Mouse (Mus musculus): ENCODE measurements around the gene Ndufaf7.

Ndufaf7 gene

DNA sequence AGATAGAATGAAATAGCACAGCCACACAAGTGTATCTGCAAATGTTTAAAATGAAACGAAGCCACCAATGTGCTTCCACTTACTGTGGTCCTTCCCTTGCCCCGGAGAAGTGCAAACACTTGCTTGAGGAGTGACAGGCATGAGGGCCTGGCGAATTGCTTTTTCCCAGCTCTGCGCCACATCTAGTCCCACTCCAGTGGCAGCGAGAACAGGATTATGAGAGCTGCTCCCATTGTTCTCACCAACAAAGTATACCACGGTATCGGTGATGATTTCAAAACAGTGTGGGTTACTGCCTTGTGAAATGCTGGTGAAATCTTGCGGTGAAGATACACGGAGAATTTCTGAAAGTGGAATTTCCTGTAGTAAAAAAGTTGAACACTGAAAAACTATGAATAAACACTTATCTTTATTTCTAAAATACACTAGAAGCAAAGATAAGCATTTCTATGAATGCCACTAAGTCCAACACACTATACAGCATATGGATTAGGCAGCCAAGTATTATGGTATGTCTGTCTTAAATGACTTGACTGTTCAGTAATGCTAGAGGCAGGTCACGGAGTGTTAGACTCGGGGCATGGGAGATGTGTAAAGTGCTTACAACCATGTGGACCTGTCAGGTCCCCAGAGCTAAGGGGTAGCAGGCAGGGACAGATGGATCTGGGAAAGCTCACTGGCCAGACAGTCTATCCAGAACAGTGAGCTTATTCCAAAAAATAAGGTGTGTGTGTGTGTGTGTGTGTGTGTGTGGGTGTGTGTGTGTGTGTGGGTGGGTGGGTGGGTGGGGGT lies 29.4 kb downstream of the Ndufaf7 start:
- DNase-seq, result no peak

DNA sequence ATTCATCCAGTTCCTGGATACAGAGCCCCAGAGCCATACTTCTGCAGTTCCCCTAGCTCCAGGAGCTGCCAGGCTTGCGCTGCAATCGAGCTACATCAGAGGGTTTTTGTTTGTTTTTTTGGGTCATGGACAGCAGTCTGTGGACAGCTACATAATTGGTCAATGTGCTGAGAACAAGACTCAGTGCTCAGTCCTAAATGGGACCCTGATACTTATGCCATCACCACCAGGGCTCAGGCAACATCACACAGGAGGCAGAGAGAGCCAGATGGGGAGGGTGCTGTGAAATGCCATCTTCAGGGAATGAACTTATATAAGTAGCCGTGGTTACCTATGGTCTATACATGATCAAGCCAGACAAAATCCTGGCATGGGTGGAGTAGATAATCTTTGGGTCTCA lies 31.6 kb downstream of the Ndufaf7 start:
- no peak for DNase-seq

DNA sequence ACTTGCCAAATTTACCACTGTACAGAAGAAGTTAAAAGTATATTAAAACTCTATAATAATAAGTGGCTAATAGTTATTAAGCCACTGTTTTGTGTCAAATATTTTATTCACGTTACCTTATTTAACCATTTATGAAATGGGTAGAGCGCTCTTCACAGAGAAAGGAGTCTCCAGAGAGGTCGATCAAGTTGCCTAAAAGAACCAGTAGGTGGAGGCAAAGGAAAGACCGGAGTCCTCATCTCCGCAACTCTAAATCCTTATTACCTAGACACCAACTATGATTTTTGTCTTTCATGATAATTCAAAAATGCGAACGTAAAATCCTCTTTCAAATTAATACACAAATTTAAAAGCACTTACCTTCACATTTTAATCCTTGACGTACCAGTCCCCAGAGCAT lies 46.2 kb downstream of the Ndufaf7 start:
- DNase-seq, result no peak

- no peak for DNase-seq
Observed at GRCm38 (mm10) chr17:78983736-78984135, 46.8 kb downstream of the Ndufaf7 start.

DNA sequence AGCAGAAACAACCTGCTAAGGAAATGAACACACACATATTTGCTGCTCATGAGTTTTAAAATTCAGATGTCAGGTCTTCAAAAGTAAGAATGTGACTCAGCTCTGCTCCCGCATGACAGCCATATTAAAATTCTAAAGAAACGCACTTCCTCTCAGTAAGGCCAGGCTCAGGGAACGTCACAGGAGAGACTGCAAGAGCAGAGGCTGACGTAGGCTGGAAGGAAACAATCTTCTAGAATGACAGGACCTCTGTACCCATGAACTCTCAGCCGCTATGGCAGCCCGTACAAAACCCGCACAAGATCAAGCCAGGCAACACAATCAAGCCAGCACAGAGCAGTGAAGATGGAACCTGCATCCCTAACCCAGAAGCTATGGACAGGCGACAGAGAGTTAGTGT lies 52.1 kb downstream of the Ndufaf7 start:
- no peak for DNase-seq

DNA sequence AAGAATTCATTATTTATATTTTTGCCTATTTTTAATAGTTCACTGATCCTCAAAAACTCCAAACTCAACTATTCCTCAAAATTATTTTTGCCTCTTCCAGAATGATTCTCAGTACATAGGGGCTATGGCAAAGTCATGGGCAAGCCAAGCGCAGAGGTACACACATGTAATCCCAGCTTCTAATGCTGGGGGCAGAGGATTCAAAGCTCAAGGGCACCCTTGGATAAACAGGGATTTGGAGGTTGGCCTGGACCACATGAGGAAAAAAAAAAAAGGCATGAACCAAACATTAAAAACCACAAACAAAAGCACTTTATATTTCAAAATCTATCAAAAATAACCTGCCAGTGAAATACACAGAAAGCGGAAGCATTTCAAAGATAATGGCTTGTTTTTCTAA lies 54.6 kb downstream of the Ndufaf7 start:
- no peak for DNase-seq

DNA sequence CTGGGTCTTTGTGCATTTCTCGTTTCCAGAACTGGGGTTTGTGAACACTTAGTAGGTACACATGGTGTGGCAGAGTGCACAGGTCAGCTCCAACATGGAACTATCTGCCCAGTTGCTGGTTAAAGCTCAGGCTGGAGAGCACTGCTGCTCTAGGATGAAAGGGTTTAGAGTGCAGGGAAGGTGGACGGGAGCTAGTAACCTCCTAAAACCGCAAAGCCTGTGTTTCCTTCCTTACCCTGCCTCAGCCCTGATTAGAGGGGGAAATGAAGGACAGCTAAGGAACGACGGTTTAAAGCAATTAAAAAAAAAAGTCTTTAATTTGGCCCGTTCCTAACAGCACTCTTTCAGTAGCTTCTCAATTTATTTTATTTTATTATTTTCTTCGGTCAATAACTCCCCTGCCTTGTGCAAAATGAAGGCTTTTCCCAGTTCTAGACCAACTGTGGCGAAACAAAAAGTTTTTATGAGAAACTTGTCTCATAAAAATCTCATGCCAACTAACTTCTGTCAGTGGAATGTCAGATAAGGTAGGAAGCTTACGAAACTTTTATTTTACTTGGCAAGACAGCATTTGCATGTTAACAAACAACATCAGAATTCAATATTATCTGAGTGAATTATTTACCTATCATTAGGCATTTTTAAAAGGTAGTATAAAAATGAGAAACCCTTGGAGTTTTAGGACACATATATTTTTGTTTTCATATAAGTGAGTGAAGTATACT lies 55.5 kb downstream of the Ndufaf7 start:
- DNase-seq, result no peak

- DNase-seq, result no peak
Observed at GRCm38 (mm10) chr17:78993670-78994069, 56.7 kb downstream of the Ndufaf7 start.

DNA sequence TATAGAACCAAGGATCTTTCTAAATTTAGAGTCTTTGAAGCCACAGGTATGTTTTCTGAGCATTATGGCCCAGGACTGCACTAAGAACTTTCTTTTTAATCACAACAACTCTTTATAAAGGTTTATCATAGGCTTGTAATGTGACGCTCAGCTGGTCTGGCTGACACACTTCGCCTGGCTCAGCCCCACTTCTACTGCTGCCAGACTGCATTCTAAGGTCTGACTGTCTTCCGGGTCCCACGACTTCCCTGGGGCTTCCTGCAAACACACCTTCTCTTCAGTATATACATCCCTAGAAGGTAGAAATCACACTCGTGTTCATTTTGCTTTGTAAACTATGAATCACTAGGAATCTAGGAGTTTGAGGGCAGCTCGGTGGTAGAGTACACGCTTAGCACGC lies 57.4 kb downstream of the Ndufaf7 start:
- DNase-seq, result no peak

GRCm38 (mm10) chr17:78994931-78995820 lies 58.2 kb downstream of the Ndufaf7 start:
- DNase-seq, result no peak

All from cerebellum, postnatal 25 days (tissue).